ENCODE assay signal across 14 mouse cellular contexts in the genomic region with DNA sequence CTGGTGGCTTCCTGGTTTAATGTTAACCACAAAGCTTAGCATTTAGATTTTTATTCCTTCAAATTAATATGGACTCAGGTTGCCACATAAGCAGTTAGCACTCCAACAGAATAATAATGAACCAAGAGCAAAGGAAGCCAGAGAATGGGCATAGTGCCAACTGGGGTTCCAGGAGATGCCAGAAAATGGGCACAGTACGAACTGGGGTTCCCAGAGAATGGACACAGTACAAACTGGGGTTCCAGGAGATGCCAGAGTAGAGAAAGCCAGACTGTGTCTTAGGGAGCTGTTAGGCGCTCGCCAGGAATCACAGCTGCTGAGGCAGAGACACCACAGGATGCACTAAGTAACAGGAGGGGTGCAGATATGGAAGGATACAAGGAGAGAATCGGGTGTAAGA.
DNase-seq lines count a peak whose midpoint lies in the region; ATAC-seq and TF ChIP-seq lines count a peak whose summit lies in the region.
"Had no signal": no experiment of that assay in that cellular context is flagged by ENCODE, and none has a peak within 500 bp of the region (broad histone marks: within the 10 kb centered on the region; RNA-seq: fewer than 3 reads in every experiment).

No protein-coding gene starts in this region.

- H3K4me2 ChIP-seq in forebrain, embryonic 14.5 days (ENCODE audit: low read length) = no peak overlapping the region
- H3K4me2 ChIP-seq in forebrain, embryonic 11.5 days (ENCODE audit: low read depth, low read length, severe bottlenecking) = no peak overlapping the region
- H3K4me2 ChIP-seq in lung, embryonic 15.5 days = no peak overlapping the region
- H3K4me2 ChIP-seq in forebrain, postnatal 0 days (ENCODE audit: low read depth) = no peak overlapping the region
- H3K4me2 ChIP-seq: neural tube, embryonic 13.5 days had no signal

- DNase-seq in forebrain, embryonic 14.5 days (ENCODE audit: low spot score) = peak; percentile 51
- DNase-seq in forebrain, embryonic 11.5 days (ENCODE audit: low spot score) = no peak
- no peak for DNase-seq in lung, postnatal 36 days
- DNase-seq in cerebellum, adult 2 months = peak; percentile 54 to 67
- DNase-seq in forebrain, postnatal 0 days = peak; percentile 43
- no peak for DNase-seq in heart, adult 9 months (ENCODE audit: low spot score in 2 of 2)
- DNase-seq in heart, postnatal 14 days = no peak
- DNase-seq: adrenal gland, postnatal 36 days; gastrocnemius, adult 2 months; heart, adult 11 months; kidney, adult 8-10 months; kidney, postnatal 36 days had no signal

- intact Hi-C loops in heart, postnatal 14 days (cut with DNase I) = no loop called here

- peaks cover 10% of the 10 kb centered on the region for H3K4me1 ChIP-seq in forebrain, embryonic 14.5 days (ENCODE audit: control insufficient read depth, insufficient read depth, low read length)
- no peaks in the 10 kb centered on the region; the same call in 1 of the 2 replicates for H3K4me1 ChIP-seq in forebrain, embryonic 11.5 days (replicated peaks; ENCODE audit: control insufficient read depth, insufficient read depth, low read length)
- H3K4me1 ChIP-seq in lung, embryonic 15.5 days = no peaks in the 10 kb centered on the region
- peaks cover 10% of the 10 kb centered on the region for H3K4me1 ChIP-seq in cerebellum, adult 2 months (ENCODE audit: control insufficient read depth, insufficient read depth, low read length)
- peaks cover 6% of the 10 kb centered on the region; the same call in 1 of the 2 replicates for H3K4me1 ChIP-seq in forebrain, postnatal 0 days (ENCODE audit: insufficient read depth)

- no peak overlapping the region for H3K27ac ChIP-seq in forebrain, embryonic 14.5 days (ENCODE audit: low read depth, low read length)
- no peak overlapping the region for H3K27ac ChIP-seq in forebrain, embryonic 11.5 days (ENCODE audit: low read depth, low read length)
- H3K27ac ChIP-seq in lung, embryonic 15.5 days = no peak overlapping the region
- peak overlapping the region; percentile 45; the same call in 1 of the 2 replicates for H3K27ac ChIP-seq in cerebellum, adult 2 months (ENCODE audit: insufficient read depth, low read length)
- no peak overlapping the region for H3K27ac ChIP-seq in forebrain, postnatal 0 days (ENCODE audit: low read depth, low read length)
- H3K27ac ChIP-seq: neural tube, embryonic 13.5 days had no signal

- no peak overlapping the region for H3K9ac ChIP-seq in forebrain, embryonic 14.5 days (ENCODE audit: low read length)
- H3K9ac ChIP-seq in forebrain, embryonic 11.5 days (ENCODE audit: low read length) = no peak overlapping the region
- no peak overlapping the region for H3K9ac ChIP-seq in lung, embryonic 15.5 days
- no peak overlapping the region for H3K9ac ChIP-seq in forebrain, postnatal 0 days
- H3K9ac ChIP-seq: neural tube, embryonic 13.5 days had no signal

- no peak for TF ChIP-seq CTCF in cerebellum, adult 2 months (IDR thresholded peaks at IDR 0.05; ENCODE audit: borderline replicate concordance, insufficient read depth, low read depth, low read length)
- TF ChIP-seq CTCF in forebrain, postnatal 0 days (IDR thresholded peaks at IDR 0.05; ENCODE audit: low read depth) = no peak

- 0 out of 2 replicates have a peak, but pooled peaks cover 5% of the 10 kb centered on the region for H3K36me3 ChIP-seq in forebrain, embryonic 14.5 days (ENCODE audit: control insufficient read depth, insufficient read depth, low read length)
- no peaks in the 10 kb centered on the region for H3K36me3 ChIP-seq in forebrain, embryonic 11.5 days (ENCODE audit: control insufficient read depth, insufficient read depth, low read length)
- no peaks in the 10 kb centered on the region for H3K36me3 ChIP-seq in lung, embryonic 15.5 days
- H3K36me3 ChIP-seq in forebrain, postnatal 0 days (ENCODE audit: insufficient read depth) = no peaks in the 10 kb centered on the region; the same call in 1 of the 2 replicates

- H3K9me3 ChIP-seq in forebrain, embryonic 14.5 days (replicated peaks; ENCODE audit: control insufficient read depth, low read length) = no peaks in the 10 kb centered on the region
- H3K9me3 ChIP-seq in forebrain, embryonic 11.5 days (ENCODE audit: control insufficient read depth, low read length) = no peaks in the 10 kb centered on the region
- H3K9me3 ChIP-seq in lung, embryonic 15.5 days = no peaks in the 10 kb centered on the region
- no peaks in the 10 kb centered on the region for H3K9me3 ChIP-seq in forebrain, postnatal 0 days (ENCODE audit: low read length)
- H3K9me3 ChIP-seq: neural tube, embryonic 13.5 days had no signal

- H3K27me3 ChIP-seq in forebrain, embryonic 14.5 days (replicated peaks; ENCODE audit: control insufficient read depth, insufficient read depth, low read length) = no peaks in the 10 kb centered on the region
- no peaks in the 10 kb centered on the region for H3K27me3 ChIP-seq in forebrain, embryonic 11.5 days (ENCODE audit: control insufficient read depth, insufficient read depth, low read length)
- no peaks in the 10 kb centered on the region for H3K27me3 ChIP-seq in lung, embryonic 15.5 days
- H3K27me3 ChIP-seq in cerebellum, adult 2 months (ENCODE audit: control insufficient read depth, insufficient read depth, low read length) = no peaks in the 10 kb centered on the region
- no peaks in the 10 kb centered on the region for H3K27me3 ChIP-seq in forebrain, postnatal 0 days (ENCODE audit: insufficient read depth, low read length)
- H3K27me3 ChIP-seq: neural tube, embryonic 13.5 days had no signal

- TF ChIP-seq POLR2A in cerebellum, adult 2 months (IDR thresholded peaks at IDR 0.05; ENCODE audit: borderline replicate concordance, insufficient read depth, low read length) = no peak

- WGBS in forebrain, embryonic 14.5 days = 52% methylated on average over 4 of the region's 4 CpGs
- WGBS in forebrain, embryonic 11.5 days = 86% methylated on average over 4 of the region's 4 CpGs
- WGBS in lung, embryonic 15.5 days = 75% methylated on average over 4 of the region's 4 CpGs
- WGBS in cerebellum, adult 2 months = 49% methylated on average over 4 of the region's 4 CpGs
- WGBS in forebrain, postnatal 0 days = 44% methylated on average over 4 of the region's 4 CpGs

- peak; percentile 32; the same call in 1 of the 2 replicates for ATAC-seq in forebrain, embryonic 14.5 days
- no peak for ATAC-seq in forebrain, embryonic 11.5 days (replicated peaks; ENCODE audit: low FRiP score)
- 0 out of 2 replicates have a peak, but pooled peaks have one; percentile 39 for ATAC-seq in lung, embryonic 15.5 days (ENCODE audit: borderline replicate concordance, extremely low read depth, low FRiP score, low TSS enrichment)
- peak; percentile 49; the same call in 1 of the 2 replicates for ATAC-seq in forebrain, postnatal 0 days

- no peak overlapping the region for H3K4me3 ChIP-seq in forebrain, embryonic 14.5 days (ENCODE audit: low read depth, low read length)
- no peak overlapping the region for H3K4me3 ChIP-seq in forebrain, embryonic 11.5 days (ENCODE audit: low read depth, low read length)
- H3K4me3 ChIP-seq in lung, embryonic 15.5 days = no peak overlapping the region
- H3K4me3 ChIP-seq in cerebellum, adult 2 months (replicated peaks; ENCODE audit: insufficient read depth, low read depth, low read length) = no peak overlapping the region
- no peak overlapping the region for H3K4me3 ChIP-seq in forebrain, postnatal 0 days (ENCODE audit: low read depth, low read length)
- H3K4me3 ChIP-seq: gastrocnemius, adult 2 months; neural tube, embryonic 13.5 days had no signal

Comparison
In these comparisons a context has a peak if more than half of its experiments do, and no peak if none do; other contexts are left out.
1. DNase-seq: peak in forebrain, embryonic 14.5 days (single experiment), cerebellum, adult 2 months (2 of 2) and forebrain, postnatal 0 days (single experiment); none in forebrain, embryonic 11.5 days (single experiment), lung, postnatal 36 days (single experiment), heart, adult 9 months (0 of 2) and heart, postnatal 14 days (0 of 2).